Mouse (Mus musculus): Measurements from ENCODE around the gene Ptpn13. TPM values are rescaled to one million over a fixed set of nuclear protein-coding genes. Genes with fewer than 3 reads are reported as not detected.

Ptpn13 gene
- polyA plus RNA-seq, 1 experiment, result 7.6 TPM

GRCm38 (mm10) chr5:103545381-103546000, 120.5 kb downstream of the Ptpn13 start:
- no peak overlapping the region for H3K27ac ChIP-seq (ENCODE audit: control insufficient read depth, insufficient read depth, low read length)
- WGBS, result 95% methylated on average over 20 of the region's 20 CpGs
- TF ChIP-seq POLR2A (IDR thresholded peaks at IDR 0.05; ENCODE audit: control insufficient read depth, extremely low read depth, insufficient read depth, low read length, poor library complexity), result no peak
- TF ChIP-seq CTCF (IDR thresholded peaks at IDR 0.05; ENCODE audit: borderline replicate concordance, control insufficient read depth, extremely low read depth, insufficient read depth, low read length, poor library complexity), result no peak

GRCm38 (mm10) chr5:103554769-103555168, 129.8 kb downstream of the Ptpn13 start:
- H3K27me3 ChIP-seq (ENCODE audit: control insufficient read depth, insufficient read depth, low read length), result no peaks in the 10 kb centered on the region
- no peak overlapping the region for H3K27ac ChIP-seq (ENCODE audit: control insufficient read depth, insufficient read depth, low read length)
- DNase-seq, result no peak
- WGBS, result 93% methylated on average over 16 of the region's 16 CpGs
- H3K4me1 ChIP-seq (replicated peaks; ENCODE audit: control insufficient read depth, insufficient read depth, low read length), result no peaks in the 10 kb centered on the region
- no peaks in the 10 kb centered on the region for H3K36me3 ChIP-seq (ENCODE audit: control insufficient read depth, insufficient read depth, low read length)
- no peak for TF ChIP-seq POLR2A (IDR thresholded peaks at IDR 0.05; ENCODE audit: control insufficient read depth, extremely low read depth, insufficient read depth, low read length, poor library complexity)
- no peak for TF ChIP-seq CTCF (IDR thresholded peaks at IDR 0.05; ENCODE audit: borderline replicate concordance, control insufficient read depth, extremely low read depth, insufficient read depth, low read length, poor library complexity)
- no peak overlapping the region for H3K4me3 ChIP-seq (ENCODE audit: control insufficient read depth, insufficient read depth, low read length)

More at GRCm38 (mm10) chr5:103545381-103546000, 120.5 kb downstream of the Ptpn13 start:
- DNase-seq, result no peak
- Histone ChIP-seq H3K36me3 (ENCODE audit: control insufficient read depth, insufficient read depth, low read length) (no peaks in the 10 kb centered on the region), H3K27me3 (ENCODE audit: control insufficient read depth, insufficient read depth, low read length) (no peaks in the 10 kb centered on the region), H3K4me3 (ENCODE audit: control insufficient read depth, insufficient read depth, low read length) (no peak overlapping the region), H3K4me1 (replicated peaks; ENCODE audit: control insufficient read depth, insufficient read depth, low read length) (no peaks in the 10 kb centered on the region)

DNA sequence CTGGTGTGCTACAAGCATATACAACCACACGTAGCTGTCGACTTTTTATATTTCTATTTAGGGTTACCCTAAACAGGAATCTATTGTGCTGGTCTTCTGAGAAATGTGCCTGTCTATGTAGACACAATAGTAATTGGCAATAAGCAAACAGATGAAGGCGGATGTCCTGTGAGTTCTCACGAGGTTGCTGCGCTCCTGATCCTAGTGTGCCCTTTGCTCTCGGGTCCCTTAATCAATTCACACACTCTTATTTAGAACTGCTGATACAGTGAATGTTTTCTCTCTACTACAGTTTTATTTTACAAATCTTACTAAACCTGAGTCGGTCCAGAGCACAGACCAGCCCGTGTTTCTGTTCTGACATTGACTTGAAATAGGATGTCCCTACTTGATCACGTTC, 135.6 kb downstream of the Ptpn13 start:
- Histone ChIP-seq H3K36me3 (ENCODE audit: control insufficient read depth, insufficient read depth, low read length) (no peaks in the 10 kb centered on the region), H3K27ac (ENCODE audit: control insufficient read depth, insufficient read depth, low read length) (no peak overlapping the region), H3K27me3 (ENCODE audit: control insufficient read depth, insufficient read depth, low read length) (no peaks in the 10 kb centered on the region), H3K4me1 (replicated peaks; ENCODE audit: control insufficient read depth, insufficient read depth, low read length) (no peaks in the 10 kb centered on the region), H3K4me3 (ENCODE audit: control insufficient read depth, insufficient read depth, low read length) (no peak overlapping the region)
- WGBS, result 83% methylated on average over 9 of the region's 9 CpGs
- DNase-seq, result no peak
- TF ChIP-seq CTCF (IDR thresholded peaks at IDR 0.05; ENCODE audit: borderline replicate concordance, control insufficient read depth, extremely low read depth, insufficient read depth, low read length, poor library complexity) (no peak), POLR2A (IDR thresholded peaks at IDR 0.05; ENCODE audit: control insufficient read depth, extremely low read depth, insufficient read depth, low read length, poor library complexity) (no peak)

DNA sequence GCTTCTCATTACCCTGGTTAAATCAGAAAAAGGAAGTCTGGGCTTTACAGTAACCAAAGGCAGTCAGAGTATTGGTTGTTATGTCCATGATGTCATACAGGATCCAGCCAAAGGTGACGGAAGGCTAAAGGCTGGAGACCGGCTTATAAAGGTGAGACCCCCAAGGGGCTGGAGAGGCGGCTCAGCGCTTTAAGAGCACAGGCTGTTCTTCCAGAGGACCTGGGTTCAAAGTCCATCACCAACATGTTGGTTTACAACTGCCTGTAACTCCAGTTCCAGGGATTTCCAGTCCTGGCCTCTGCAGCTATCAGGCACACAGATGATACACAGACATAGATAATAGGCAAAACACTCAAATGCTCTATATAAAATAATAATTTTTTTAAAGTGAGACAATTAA, 143.0 kb downstream of the Ptpn13 start:
- Histone ChIP-seq H3K27ac (ENCODE audit: control insufficient read depth, insufficient read depth, low read length) (no peak overlapping the region), H3K27me3 (ENCODE audit: control insufficient read depth, insufficient read depth, low read length) (no peaks in the 10 kb centered on the region), H3K4me1 (replicated peaks; ENCODE audit: control insufficient read depth, insufficient read depth, low read length) (no peaks in the 10 kb centered on the region), H3K36me3 (ENCODE audit: control insufficient read depth, insufficient read depth, low read length) (no peaks in the 10 kb centered on the region), H3K4me3 (ENCODE audit: control insufficient read depth, insufficient read depth, low read length) (no peak overlapping the region)
- WGBS, result 90% methylated on average over 4 of the region's 4 CpGs
- no peak for TF ChIP-seq CTCF (IDR thresholded peaks at IDR 0.05; ENCODE audit: borderline replicate concordance, control insufficient read depth, extremely low read depth, insufficient read depth, low read length, poor library complexity)
- TF ChIP-seq POLR2A (IDR thresholded peaks at IDR 0.05; ENCODE audit: control insufficient read depth, extremely low read depth, insufficient read depth, low read length, poor library complexity), result no peak
- DNase-seq, result no peak

GRCm38 (mm10) chr5:103569446-103569845, 144.5 kb downstream of the Ptpn13 start:
- Histone ChIP-seq H3K4me1 (replicated peaks; ENCODE audit: control insufficient read depth, insufficient read depth, low read length) (no peaks in the 10 kb centered on the region), H3K27ac (ENCODE audit: control insufficient read depth, insufficient read depth, low read length) (no peak overlapping the region), H3K4me3 (ENCODE audit: control insufficient read depth, insufficient read depth, low read length) (no peak overlapping the region), H3K27me3 (ENCODE audit: control insufficient read depth, insufficient read depth, low read length) (no peaks in the 10 kb centered on the region), H3K36me3 (ENCODE audit: control insufficient read depth, insufficient read depth, low read length) (no peaks in the 10 kb centered on the region)
- WGBS, result 93% methylated on average over 9 of the region's 9 CpGs
- no peak for DNase-seq
- no peak for TF ChIP-seq POLR2A (IDR thresholded peaks at IDR 0.05; ENCODE audit: control insufficient read depth, extremely low read depth, insufficient read depth, low read length, poor library complexity)
- no peak for TF ChIP-seq CTCF (IDR thresholded peaks at IDR 0.05; ENCODE audit: borderline replicate concordance, control insufficient read depth, extremely low read depth, insufficient read depth, low read length, poor library complexity)

DNA sequence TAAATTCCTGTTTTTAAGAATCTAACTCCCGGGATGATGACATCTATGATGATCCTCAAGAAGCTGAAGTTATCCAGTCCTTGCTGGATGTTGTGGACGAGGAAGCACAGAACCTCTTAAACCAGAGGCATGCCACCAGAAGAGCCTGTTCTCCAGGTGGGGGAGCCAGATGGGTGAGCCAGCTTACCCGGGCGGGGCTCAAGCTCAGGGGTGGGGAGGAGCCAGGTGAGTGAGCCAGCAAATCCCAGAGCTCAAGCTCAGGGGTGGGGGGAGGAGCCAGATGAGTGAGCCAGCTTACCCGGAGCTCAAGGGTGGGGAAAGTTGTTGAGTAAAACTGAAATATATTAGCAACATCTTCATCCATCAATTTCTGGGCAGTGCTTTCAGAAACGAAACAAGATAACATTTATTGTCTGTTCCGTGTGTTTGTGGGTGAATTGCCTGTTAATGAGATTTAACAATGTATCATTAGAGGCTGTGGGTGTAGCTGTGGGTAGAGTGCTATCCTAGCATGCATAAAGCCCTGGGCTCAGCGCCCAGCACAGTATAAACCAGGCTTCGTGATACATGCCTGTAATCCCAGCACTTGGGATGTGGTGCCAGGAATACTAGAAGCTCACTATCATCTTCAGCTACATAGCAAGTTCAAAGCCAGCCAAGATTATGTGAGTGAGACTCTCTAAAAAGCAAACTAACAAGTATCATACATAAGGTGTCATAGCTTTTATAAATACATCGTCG, 154.9 kb downstream of the Ptpn13 start:
- no peaks in the 10 kb centered on the region for H3K4me1 ChIP-seq (replicated peaks; ENCODE audit: control insufficient read depth, insufficient read depth, low read length)
- TF ChIP-seq POLR2A (IDR thresholded peaks at IDR 0.05; ENCODE audit: control insufficient read depth, extremely low read depth, insufficient read depth, low read length, poor library complexity) (no peak), CTCF (IDR thresholded peaks at IDR 0.05; ENCODE audit: borderline replicate concordance, control insufficient read depth, extremely low read depth, insufficient read depth, low read length, poor library complexity) (no peak)
- no peaks in the 10 kb centered on the region for H3K27me3 ChIP-seq (ENCODE audit: control insufficient read depth, insufficient read depth, low read length)
- no peak overlapping the region for H3K4me3 ChIP-seq (ENCODE audit: control insufficient read depth, insufficient read depth, low read length)
- no peaks in the 10 kb centered on the region for H3K36me3 ChIP-seq (ENCODE audit: control insufficient read depth, insufficient read depth, low read length)
- 68% methylated on average over 11 of the region's 11 CpGs for WGBS
- DNase-seq, result no peak
- no peak overlapping the region for H3K27ac ChIP-seq (ENCODE audit: control insufficient read depth, insufficient read depth, low read length)

Data from thymus, adult 2 months (tissue).